Mouse (Mus musculus): ENCODE measurements at regions not wholly inside any gene's neighbourhood (a gene's known extent, or its start where the extent isn't known, plus 50 kb on each side); places are given as distances from the start of the nearest gene placed in this dataset.

DNA sequence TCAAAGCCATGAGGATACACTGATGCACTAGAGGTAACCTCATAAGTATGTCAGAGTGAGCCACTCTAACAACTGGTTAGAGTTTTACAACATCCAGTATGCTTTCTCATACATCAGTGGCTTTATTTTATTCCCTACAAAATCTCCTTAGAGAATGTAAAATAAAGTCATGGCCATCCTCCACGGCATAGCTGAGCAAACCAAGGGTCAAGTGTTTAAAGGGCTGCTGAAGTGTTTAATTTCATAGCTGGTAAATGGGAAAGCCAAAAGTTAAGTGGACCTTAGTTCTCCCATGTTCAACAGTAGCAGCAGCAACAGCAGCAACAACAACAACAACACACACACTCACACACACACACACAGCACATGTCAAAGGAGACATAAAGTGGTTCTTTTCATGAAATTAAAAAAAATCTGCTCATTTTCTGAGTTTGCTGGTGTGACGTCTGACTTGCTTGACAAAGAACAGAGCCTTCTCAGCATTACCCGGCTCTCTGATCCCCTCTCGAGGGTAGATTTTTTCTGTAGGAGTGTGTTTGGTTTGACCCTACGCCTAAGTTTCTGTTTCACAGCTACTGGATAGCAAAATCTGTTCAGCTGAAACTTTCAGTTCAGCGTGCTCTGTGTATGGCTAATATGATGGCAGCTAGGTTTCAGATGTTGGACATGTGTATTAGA, 693.3 kb downstream of the Ttll7 start:
- no peak for TF ChIP-seq E2F4 (IDR thresholded peaks at IDR 0.05; ENCODE audit: insufficient read depth)
- TF ChIP-seq POLR2A (IDR thresholded peaks at IDR 0.05; ENCODE audit: insufficient read length, low read depth), result no peak
- TF ChIP-seq TCF3 (IDR thresholded peaks at IDR 0.05; ENCODE audit: insufficient read length, low read depth), result no peak
- no peak for TF ChIP-seq POLR2AphosphoS2 (IDR thresholded peaks at IDR 0.05; ENCODE audit: insufficient read length, low read depth)
- no peak for TF ChIP-seq TCF12 (IDR thresholded peaks at IDR 0.05; ENCODE audit: insufficient read depth, poor library complexity, severe bottlenecking)
- no peak for TF ChIP-seq CEBPB (IDR thresholded peaks at IDR 0.05; ENCODE audit: insufficient read depth, poor library complexity, severe bottlenecking)
- TF ChIP-seq MAX (IDR thresholded peaks at IDR 0.05; ENCODE audit: low read depth), result no peak
- TF ChIP-seq USF1 (IDR thresholded peaks at IDR 0.05; ENCODE audit: low read depth), result no peak
